Mouse (Mus musculus) hindbrain, embryonic 13.5 days (tissue): ENCODE results near the gene Adam22. TPM values are rescaled to one million over a fixed set of nuclear protein-coding genes. Genes with fewer than 3 reads are reported as not detected.
A peak's percentile ranks its signal among the peaks of the same experiment; 100 is the strongest.

Experiments used
- ATAC-seq: fragments of 200-750 bp; cut with Nextera tagmentation; 2 replicates; pipeline ENCODE4 v1.8.0; 2017; ENCODE audit warnings: moderate TSS enrichment; ENCODE audit not compliant: low FRiP score
- H3K27ac ChIP-seq: fragments of 300-500 bp; sonication (generic); 2 replicates; pipeline ENCODE4 v1.5.1; 2015; ENCODE audit warnings: inconsistent platforms, mild to moderate bottlenecking, moderate library complexity
- H3K27me3 ChIP-seq: fragments of 300-500 bp; sonication (generic); 2 replicates; pipeline ENCODE4 v1.6.1; 2015; ENCODE audit warnings: mild to moderate bottlenecking, inconsistent platforms
- H3K36me3 ChIP-seq: fragments of 300-500 bp; sonication (generic); 2 replicates; pipeline ENCODE4 v1.6.1; 2015; ENCODE audit warnings: mild to moderate bottlenecking, inconsistent platforms
- H3K4me1 ChIP-seq: fragments of 300-500 bp; sonication (generic); replicated peaks from 2 replicates; pipeline ENCODE4 v1.6.1; 2015; ENCODE audit warnings: inconsistent platforms
- H3K4me2 ChIP-seq: fragments of 300-500 bp; sonication (generic); 2 replicates; pipeline ENCODE4 v1.6.1; 2015; ENCODE audit warnings: inconsistent platforms, mild to moderate bottlenecking, moderate library complexity
- H3K4me3 ChIP-seq: fragments of 300-500 bp; sonication (generic); 2 replicates; pipeline ENCODE4 v1.5.1; 2015; ENCODE audit warnings: mild to moderate bottlenecking, inconsistent platforms
- H3K9ac ChIP-seq: fragments of 300-500 bp; sonication (generic); 2 replicates; pipeline ENCODE4 v1.6.1; 2015; ENCODE audit warnings: mild to moderate bottlenecking, inconsistent platforms
- H3K9me3 ChIP-seq: fragments of 300-500 bp; sonication (generic); 2 replicates; pipeline ENCODE4 v1.6.1; 2016; ENCODE audit warnings: inconsistent platforms
- WGBS: fragments of 180-500 bp; shearing (Covaris S2); methylation state at CpG from one replicate; pipeline ENCODE4 v1.1.7; 2015; 5-methylcytosine and 5-hydroxymethylcytosine counted together
- polyA plus RNA-seq: library from polyadenylated mRNA; unstranded; fragments of >200 nt; fragmentation: Nextera tagmentation; extraction: Ambion mirVana; gene quantifications from 2 replicates; pipeline ENCODE4 v1.2.1, GENCODE M21; 2015

The Adam22 gene
- polyA plus RNA-seq, result 34.7 and 35.2 TPM in 2 replicates

DNA sequence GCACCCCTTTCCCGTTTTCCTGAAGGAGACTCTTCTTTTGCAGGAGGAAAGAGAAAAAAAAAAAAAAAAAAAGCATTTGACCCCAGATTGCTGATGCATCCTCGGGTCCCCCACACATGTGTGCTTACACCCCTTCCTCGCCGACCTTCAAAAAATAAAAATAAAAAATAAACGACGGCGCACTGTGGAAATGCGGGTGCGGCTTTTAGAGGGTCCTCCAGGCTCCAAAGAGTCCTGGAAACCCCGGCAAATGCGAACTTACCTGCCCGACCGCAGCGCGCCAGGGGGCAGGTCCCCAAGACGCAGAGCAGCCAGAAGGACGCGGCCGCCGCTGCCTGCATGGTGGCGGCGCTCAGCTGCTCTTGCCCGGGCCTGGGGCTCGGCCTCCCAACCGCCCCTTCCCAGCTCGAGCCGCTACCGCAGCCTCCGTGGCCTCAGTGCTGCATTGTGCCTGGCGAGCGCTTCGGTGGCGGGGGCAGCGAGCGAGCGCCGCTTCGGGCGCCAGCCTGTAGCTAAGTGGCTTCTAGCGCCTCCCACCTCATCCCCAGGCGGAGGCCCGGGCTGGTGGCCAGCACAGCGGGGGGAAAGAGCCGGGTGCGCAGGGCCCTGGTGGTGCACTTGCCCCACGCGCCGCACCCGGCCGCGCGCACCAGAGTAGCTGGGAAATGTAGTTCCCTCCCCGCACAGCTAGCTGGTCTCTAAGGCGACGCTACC, at the start of gene Adam22:
Gene Adam22, minus strand, starts transcription at position 547 of the 714 bp plus-strand sequence.
- peak; percentile 96 for ATAC-seq
- no peaks in the 10 kb centered on the region for H3K27me3 ChIP-seq
- H3K9me3 ChIP-seq, result no peaks in the 10 kb centered on the region
- peak within 1 kb of the TSS; percentile 73 for H3K4me2 ChIP-seq
- H3K27ac ChIP-seq, result peak within 1 kb of the TSS; percentile 94
- under 1% methylated on average over 53 of the region's 55 CpGs for WGBS
- H3K9ac ChIP-seq, result peak within 1 kb of the TSS; percentile 92
- peaks cover 11% of the 10 kb centered on the region for H3K4me1 ChIP-seq
- H3K36me3 ChIP-seq, result 0 out of 2 replicates have a peak, but pooled peaks cover 2% of the 10 kb centered on the region
- H3K4me3 ChIP-seq, result peak within 1 kb of the TSS; percentile 86

DNA sequence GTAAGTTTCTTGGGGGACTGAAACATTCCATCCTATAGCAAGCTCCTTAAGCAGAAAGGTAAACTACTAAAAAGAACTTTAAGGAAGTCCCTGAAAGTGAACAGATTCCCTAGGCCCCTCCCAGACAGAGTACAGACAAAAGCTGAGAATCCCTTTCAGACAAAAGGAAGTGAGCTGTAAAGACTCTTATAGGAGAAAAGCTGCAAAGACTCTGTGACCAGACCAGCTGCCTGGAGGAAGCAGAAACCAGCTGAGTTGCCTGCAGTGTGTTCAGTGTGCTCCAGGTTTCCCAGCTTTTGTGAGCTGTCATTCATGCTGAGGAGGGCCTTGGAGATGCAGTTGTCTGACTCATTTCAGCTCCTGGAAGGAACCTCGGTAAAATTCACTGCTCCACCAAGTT, 49.5 kb upstream of the Adam22 start:
- no peak overlapping the region for H3K4me2 ChIP-seq
- peaks cover 15% of the 10 kb centered on the region for H3K36me3 ChIP-seq
- ATAC-seq, result no peak
- 55% methylated on average over 1 of the region's 1 CpGs for WGBS
- H3K27me3 ChIP-seq, result no peaks in the 10 kb centered on the region
- no peak overlapping the region for H3K4me3 ChIP-seq
- H3K4me1 ChIP-seq, result peaks cover 7% of the 10 kb centered on the region
- no peaks in the 10 kb centered on the region for H3K9me3 ChIP-seq
- no peak overlapping the region for H3K9ac ChIP-seq
- H3K27ac ChIP-seq, result no peak overlapping the region

DNA sequence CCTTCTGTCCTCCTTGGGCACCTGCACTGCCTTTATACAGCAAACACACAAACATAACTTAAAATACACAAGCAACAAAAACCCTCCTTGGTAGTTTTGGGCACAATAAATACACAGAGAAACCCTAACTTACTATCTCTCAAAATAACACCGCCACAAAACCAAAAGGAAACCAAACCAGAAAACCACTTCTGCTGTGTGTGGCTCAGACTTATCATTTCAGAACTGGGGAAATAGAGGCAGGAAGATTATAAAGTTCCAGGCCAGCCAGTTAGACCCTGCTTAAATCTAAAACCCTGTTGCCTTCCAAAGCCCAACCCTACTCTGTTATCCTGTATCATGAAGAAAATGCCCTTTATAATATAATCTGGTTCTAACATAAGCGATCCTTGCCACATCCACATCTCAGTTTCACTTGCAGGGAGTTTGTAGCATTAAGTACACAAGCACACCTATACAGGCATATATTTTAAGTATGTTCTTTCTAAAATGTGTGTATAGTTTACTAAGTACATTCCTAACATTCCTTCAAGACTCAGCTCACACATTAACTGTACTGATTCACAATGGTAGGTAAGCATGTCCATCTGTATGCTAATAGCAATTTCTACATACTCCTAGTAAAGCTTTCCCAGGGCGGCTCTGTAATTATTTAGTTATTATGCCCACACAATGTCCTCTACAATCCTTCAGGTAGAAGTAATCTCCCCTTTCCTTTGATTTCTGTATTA, 48.9 kb upstream of the Adam22 start:
- Histone ChIP-seq H3K4me2 (no peak overlapping the region), H3K9me3 (no peaks in the 10 kb centered on the region), H3K9ac (no peak overlapping the region), H3K27ac (no peak overlapping the region), H3K27me3 (no peaks in the 10 kb centered on the region), H3K4me3 (no peak overlapping the region), H3K4me1 (peaks cover 7% of the 10 kb centered on the region), H3K36me3 (peaks cover 15% of the 10 kb centered on the region)
- no peak for ATAC-seq
- 95% methylated on average over 3 of the region's 3 CpGs for WGBS

GRCm38 (mm10) chr5:8408746-8409145, 40.8 kb upstream of the Adam22 start:
- WGBS, result 91% methylated on average over 4 of the region's 4 CpGs
- peaks cover 26% of the 10 kb centered on the region for H3K36me3 ChIP-seq
- no peaks in the 10 kb centered on the region for H3K9me3 ChIP-seq
- ATAC-seq, result no peak
- H3K4me3 ChIP-seq, result no peak overlapping the region
- H3K27ac ChIP-seq, result no peak overlapping the region
- H3K4me1 ChIP-seq, result no peaks in the 10 kb centered on the region
- H3K27me3 ChIP-seq, result no peaks in the 10 kb centered on the region
- no peak overlapping the region for H3K9ac ChIP-seq
- H3K4me2 ChIP-seq, result no peak overlapping the region

- Histone ChIP-seq H3K9ac (no peak overlapping the region), H3K27ac (no peak overlapping the region), H3K4me1 (no peaks in the 10 kb centered on the region), H3K9me3 (no peaks in the 10 kb centered on the region), H3K36me3 (peaks cover 27% of the 10 kb centered on the region), H3K4me3 (no peak overlapping the region), H3K27me3 (no peaks in the 10 kb centered on the region), H3K4me2 (no peak overlapping the region)
- 93% methylated on average over 13 of the region's 13 CpGs for WGBS
- ATAC-seq, result no peak
Observed at GRCm38 (mm10) chr5:8397587-8398249, 29.8 kb upstream of the Adam22 start.

DNA sequence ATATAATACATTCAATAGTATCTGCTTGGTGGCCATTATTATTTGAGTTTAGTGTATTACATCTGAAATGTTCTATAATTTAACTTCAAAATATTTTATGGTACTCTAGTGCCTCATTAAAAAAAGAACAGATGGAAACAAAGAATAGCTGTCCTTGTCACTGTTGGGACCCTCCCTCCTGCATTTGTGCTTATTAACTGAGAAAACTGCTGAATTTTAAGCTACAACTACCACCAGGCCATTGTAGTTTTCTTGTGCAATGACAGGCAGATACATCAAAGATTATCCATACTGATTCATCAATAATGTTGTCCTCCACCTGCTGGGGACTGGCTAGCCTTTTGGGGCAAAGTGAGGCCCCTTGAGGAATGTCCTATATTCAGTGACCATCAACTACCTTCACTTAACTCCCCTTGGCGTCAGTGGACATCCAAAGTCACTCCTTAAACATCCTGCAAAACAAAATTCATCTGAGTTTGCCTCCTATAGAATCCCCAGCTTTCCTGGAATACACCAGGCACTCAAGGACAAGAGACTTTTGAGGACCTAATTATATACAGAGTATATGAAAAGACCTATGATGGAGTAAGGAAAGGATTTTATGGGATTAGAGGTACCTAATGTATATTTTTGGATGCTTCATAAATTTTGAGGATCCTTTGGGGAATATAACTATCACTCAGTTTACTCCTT, 26.1 kb upstream of the Adam22 start:
- no peaks in the 10 kb centered on the region for H3K4me1 ChIP-seq
- no peak overlapping the region for H3K9ac ChIP-seq
- H3K36me3 ChIP-seq, result peaks cover 15% of the 10 kb centered on the region
- no peak for ATAC-seq
- WGBS, result 87% methylated on average over 1 of the region's 1 CpGs
- no peaks in the 10 kb centered on the region for H3K9me3 ChIP-seq
- no peak overlapping the region for H3K4me3 ChIP-seq
- H3K27ac ChIP-seq, result no peak overlapping the region
- H3K4me2 ChIP-seq, result no peak overlapping the region
- H3K27me3 ChIP-seq, result no peaks in the 10 kb centered on the region

GRCm38 (mm10) chr5:8374297-8374906, 6.4 kb upstream of the Adam22 start:
- no peak overlapping the region for H3K27ac ChIP-seq
- no peaks in the 10 kb centered on the region for H3K36me3 ChIP-seq
- H3K9ac ChIP-seq, result no peak overlapping the region
- 81% methylated on average over 5 of the region's 5 CpGs for WGBS
- H3K4me1 ChIP-seq, result no peaks in the 10 kb centered on the region
- no peak for ATAC-seq
- no peaks in the 10 kb centered on the region for H3K9me3 ChIP-seq
- no peak overlapping the region for H3K4me3 ChIP-seq
- H3K4me2 ChIP-seq, result no peak overlapping the region
- H3K27me3 ChIP-seq, result no peaks in the 10 kb centered on the region

DNA sequence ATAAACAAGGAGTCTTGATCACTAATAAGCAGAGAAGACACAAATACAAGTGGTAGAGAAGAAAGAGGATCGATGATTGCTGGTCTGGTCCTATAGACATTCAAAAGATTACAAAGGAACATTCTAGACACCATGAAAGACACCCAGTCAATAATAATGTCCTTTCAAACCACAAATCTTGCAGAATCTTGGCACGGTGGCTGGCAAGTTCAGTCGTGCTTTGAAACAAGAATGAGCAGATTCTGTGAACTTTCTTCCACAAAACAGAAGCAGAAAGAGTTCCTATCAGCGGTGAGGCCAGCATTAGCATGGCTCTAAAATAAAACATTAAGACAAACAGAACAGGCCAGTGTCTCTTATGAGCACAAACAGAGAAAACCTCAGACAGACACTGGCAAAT, 5.5 kb upstream of the Adam22 start:
- H3K9me3 ChIP-seq, result no peaks in the 10 kb centered on the region
- H3K27ac ChIP-seq, result no peak overlapping the region
- H3K9ac ChIP-seq, result no peak overlapping the region
- no peak overlapping the region for H3K4me2 ChIP-seq
- H3K4me3 ChIP-seq, result no peak overlapping the region
- no peaks in the 10 kb centered on the region for H3K27me3 ChIP-seq
- ATAC-seq, result no peak
- no peaks in the 10 kb centered on the region for H3K36me3 ChIP-seq
- H3K4me1 ChIP-seq, result no peaks in the 10 kb centered on the region
- 81% methylated on average over 4 of the region's 4 CpGs for WGBS

DNA sequence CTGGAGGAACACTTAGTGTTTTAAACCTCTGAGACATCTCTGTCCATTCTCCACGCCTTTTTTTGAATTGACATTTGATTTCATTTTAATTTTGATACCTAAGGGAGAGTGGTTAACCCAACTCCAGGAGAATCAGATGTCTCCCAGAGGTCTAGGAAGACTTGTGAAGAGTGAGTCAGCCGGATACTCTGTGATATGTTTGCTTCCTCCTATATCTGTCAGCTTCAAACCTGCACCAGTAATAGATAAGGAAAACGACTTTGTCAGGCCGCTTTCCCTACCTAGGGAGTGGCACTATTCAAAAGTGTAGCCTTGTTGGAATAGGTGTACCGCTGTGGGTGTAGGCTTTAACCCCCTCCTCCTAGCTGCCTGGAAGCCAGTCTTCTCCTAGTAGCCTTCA, 821 bp upstream of the Adam22 start:
- Histone ChIP-seq H3K4me1 (peaks cover 11% of the 10 kb centered on the region), H3K4me3 (no peak overlapping the region), H3K4me2 (no peak overlapping the region), H3K9ac (no peak overlapping the region), H3K27me3 (no peaks in the 10 kb centered on the region), H3K36me3 (0 out of 2 replicates have a peak, but pooled peaks cover 2% of the 10 kb centered on the region), H3K9me3 (no peaks in the 10 kb centered on the region), H3K27ac (no peak overlapping the region)
- WGBS, result 86% methylated on average over 5 of the region's 5 CpGs
- no peak for ATAC-seq

DNA sequence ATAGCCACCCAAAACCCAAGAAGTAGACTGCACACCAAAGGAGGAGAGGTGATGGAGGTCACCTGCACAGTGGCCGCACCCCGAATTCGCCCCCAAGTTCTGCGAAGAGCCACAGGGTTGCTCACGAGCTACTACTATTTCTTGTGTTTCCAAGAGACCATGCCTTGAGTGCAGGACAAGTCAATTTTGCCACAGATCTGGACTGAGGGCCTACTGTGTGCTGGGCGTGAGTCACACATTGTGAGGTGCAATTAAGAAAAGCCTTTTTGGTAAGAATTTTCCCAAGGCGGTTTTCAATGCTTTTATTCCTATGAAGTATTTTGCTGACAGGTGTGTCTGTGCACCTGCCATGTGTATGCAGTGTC, 350 bp upstream of the Adam22 start:
- H3K27ac ChIP-seq, result peak overlapping the region; percentile 94
- peak overlapping the region; percentile 92 for H3K9ac ChIP-seq
- H3K4me1 ChIP-seq, result peaks cover 11% of the 10 kb centered on the region
- no peaks in the 10 kb centered on the region for H3K27me3 ChIP-seq
- H3K4me2 ChIP-seq, result peak overlapping the region; percentile 73
- H3K36me3 ChIP-seq, result 0 out of 2 replicates have a peak, but pooled peaks cover 2% of the 10 kb centered on the region
- 41% methylated on average over 7 of the region's 7 CpGs for WGBS
- H3K4me3 ChIP-seq, result peak overlapping the region; percentile 86
- ATAC-seq, result no peak
- H3K9me3 ChIP-seq, result no peaks in the 10 kb centered on the region

DNA sequence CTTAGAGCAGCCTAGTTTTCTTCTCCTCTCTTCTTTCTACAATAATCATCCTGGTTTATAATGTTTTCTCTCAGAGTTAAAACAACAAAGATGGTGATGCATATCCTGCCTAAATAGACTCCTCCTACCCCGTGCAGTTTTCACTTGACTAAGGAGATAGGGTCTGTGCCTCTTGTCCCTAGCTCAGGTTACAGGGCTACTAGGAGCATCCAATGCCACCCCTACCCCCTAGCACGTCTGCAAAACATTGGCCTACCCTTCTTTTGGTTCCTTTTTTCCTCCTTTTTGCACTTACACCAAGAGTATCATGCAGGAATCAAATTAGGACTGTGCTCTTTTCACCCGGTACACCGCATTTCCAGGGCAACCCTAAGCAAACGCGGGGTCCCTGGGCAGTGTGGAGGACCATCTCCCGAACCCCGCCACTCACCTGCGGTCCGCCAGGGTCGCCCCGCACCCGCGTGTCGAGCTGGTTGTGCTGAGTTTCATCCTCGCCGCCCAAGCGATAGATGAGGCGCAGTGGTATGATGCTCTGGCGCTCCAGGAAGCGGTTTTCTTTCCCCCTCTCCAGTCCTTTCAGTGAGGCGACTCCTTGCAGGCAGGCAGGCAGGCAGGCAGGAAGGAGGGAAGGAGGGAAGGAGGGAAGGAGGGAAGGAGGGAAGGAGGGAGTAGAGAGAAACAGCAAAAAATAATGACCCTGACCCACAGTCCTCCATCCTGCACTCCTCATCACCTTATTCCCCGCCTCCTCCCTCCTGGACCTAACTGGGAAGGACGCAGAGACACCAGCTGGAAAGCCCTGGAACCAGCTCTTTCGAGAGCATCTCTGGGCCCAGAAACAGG, 968 bp downstream of the Adam22 start:
- WGBS, result 2% methylated on average over 24 of the region's 25 CpGs
- ATAC-seq, result peak; percentile 78
- peak overlapping the region; percentile 94 for H3K27ac ChIP-seq

More for the DNA sequence above, 968 bp downstream of the Adam22 start:
- Histone ChIP-seq H3K9ac (peak overlapping the region; percentile 92), H3K27me3 (no peaks in the 10 kb centered on the region), H3K9me3 (no peaks in the 10 kb centered on the region), H3K4me2 (peak overlapping the region; percentile 73), H3K4me3 (peak overlapping the region; percentile 86), H3K4me1 (peaks cover 11% of the 10 kb centered on the region), H3K36me3 (0 out of 2 replicates have a peak, but pooled peaks cover 2% of the 10 kb centered on the region)
